Mouse (Mus musculus) bone marrow macrophage, adult 2 months (primary cell): ENCODE measurements around the gene Gm10945.

Experiments used
- CTCF ChIP-seq: IDR thresholded peaks from 2 replicates; pipeline ENCODE4 v1.5.1; 2012; ENCODE audit warnings: low read depth, mild to moderate bottlenecking, low read length, moderate library complexity
- POLR2A ChIP-seq: IDR thresholded peaks from 2 replicates; pipeline ENCODE4 v1.6.1; 2012; ENCODE audit warnings: mild to moderate bottlenecking, low read depth, low read length, borderline replicate concordance

- TF ChIP-seq CTCF (no peak), POLR2A (no peak)
These were observed 56.2 kb downstream of the Gm10945 start for GRCm38 (mm10) chr10:6705226-6705885.
